10 mouse cellular contexts compared by ENCODE assay signal in genomic region chr8:121897205-121897604, GRCm38 (mm10). TPM values are rescaled to one million over a fixed set of nuclear protein-coding genes. Genes with fewer than 3 reads are reported as not detected.
DNase-seq lines count a peak whose midpoint lies in the region; ATAC-seq and TF ChIP-seq lines count a peak whose summit lies in the region.
"Had no signal": no experiment of that assay in that cellular context is flagged by ENCODE, and none has a peak within 500 bp of the region (broad histone marks: within the 10 kb centered on the region; RNA-seq: fewer than 3 reads in every experiment).

No protein-coding gene starts in this region.

- 0 out of 2 replicates have a peak, but pooled peaks cover 4% of the 10 kb centered on the region for H3K36me3 ChIP-seq in kidney, embryonic 16.5 days (ENCODE audit: insufficient read depth, low read length)
- H3K36me3 ChIP-seq in kidney, adult 2 months (ENCODE audit: control insufficient read depth, insufficient read depth, low read length), result no peaks in the 10 kb centered on the region
- no peaks in the 10 kb centered on the region for H3K36me3 ChIP-seq in forebrain, embryonic 15.5 days
- H3K36me3 ChIP-seq in liver, embryonic 16.5 days (ENCODE audit: control insufficient read depth, insufficient read depth), result peaks cover 36% of the 10 kb centered on the region

- no peaks in the 10 kb centered on the region for H3K9me3 ChIP-seq in kidney, embryonic 16.5 days (ENCODE audit: low read length)
- H3K9me3 ChIP-seq in forebrain, embryonic 15.5 days, result no peaks in the 10 kb centered on the region
- no peaks in the 10 kb centered on the region for H3K9me3 ChIP-seq in liver, embryonic 16.5 days (replicated peaks; ENCODE audit: control insufficient read depth, low read length)
- H3K9me3 ChIP-seq: limb, embryonic 12.5 days had no signal

- H3K4me2 ChIP-seq in kidney, embryonic 16.5 days (replicated peaks; ENCODE audit: low read depth, low read length), result peak overlapping the region; percentile 39; the same call in 1 of the 2 replicates
- no peak overlapping the region for H3K4me2 ChIP-seq in forebrain, embryonic 15.5 days (replicated peaks)
- peak overlapping the region; percentile 68 for H3K4me2 ChIP-seq in liver, embryonic 16.5 days (ENCODE audit: low read depth, low read length)

- peak overlapping the region; percentile 94 for H3K27ac ChIP-seq in kidney, embryonic 16.5 days (ENCODE audit: low read length)
- no peak overlapping the region for H3K27ac ChIP-seq in kidney, adult 2 months (ENCODE audit: insufficient read depth, low read depth, low read length)
- peak overlapping the region; percentile 25 for H3K27ac ChIP-seq in bone marrow, adult 2 months (ENCODE audit: control insufficient read depth, insufficient read depth, low read depth, low read length, poor library complexity)
- H3K27ac ChIP-seq in forebrain, embryonic 15.5 days (replicated peaks), result peak overlapping the region; percentile 94
- H3K27ac ChIP-seq in liver, embryonic 16.5 days (ENCODE audit: low read length), result peak overlapping the region; percentile 98

- TF ChIP-seq CTCF in kidney, adult 2 months (conservative IDR thresholded peaks at IDR 0.05; ENCODE audit: insufficient read depth, insufficient read length, low read depth, low read length), result no peak
- TF ChIP-seq CTCF in bone marrow, adult 2 months (IDR thresholded peaks at IDR 0.05; ENCODE audit: control insufficient read depth, insufficient read depth, low read length), result no peak

- H3K27me3 ChIP-seq in kidney, embryonic 16.5 days (ENCODE audit: insufficient read depth, low read length), result no peaks in the 10 kb centered on the region
- no peaks in the 10 kb centered on the region for H3K27me3 ChIP-seq in kidney, adult 2 months (replicated peaks; ENCODE audit: control insufficient read depth, insufficient read depth, low read length)
- H3K27me3 ChIP-seq in forebrain, embryonic 15.5 days, result no peaks in the 10 kb centered on the region
- H3K27me3 ChIP-seq in liver, embryonic 16.5 days (ENCODE audit: control insufficient read depth, insufficient read depth, low read depth, low read length), result no peaks in the 10 kb centered on the region
- H3K27me3 ChIP-seq: limb, embryonic 12.5 days had no signal

- TF ChIP-seq POLR2A in kidney, adult 2 months (IDR thresholded peaks at IDR 0.05; ENCODE audit: low read depth, low read length), result no peak
- no peak for TF ChIP-seq POLR2A in bone marrow, adult 2 months (IDR thresholded peaks at IDR 0.05; ENCODE audit: borderline replicate concordance, control insufficient read depth, low read depth, low read length)

- DNase-seq in kidney, adult 2 months, result no peak
- DNase-seq in frontal cortex, adult 2 months (ENCODE audit: extremely low spot score in 1 of 2, low spot score in 1 of 2), result no peak
- DNase-seq: thymus, postnatal 14 days had no signal

- H3K4me3 ChIP-seq in kidney, embryonic 16.5 days (ENCODE audit: low read length), result no peak overlapping the region
- H3K4me3 ChIP-seq in kidney, adult 2 months (ENCODE audit: insufficient read depth, low read depth, low read length), result no peak overlapping the region
- H3K4me3 ChIP-seq in bone marrow, adult 2 months (replicated peaks; ENCODE audit: control insufficient read depth, low read depth, low read length), result no peak overlapping the region
- H3K4me3 ChIP-seq in forebrain, embryonic 15.5 days, result no peak overlapping the region
- H3K4me3 ChIP-seq in liver, embryonic 16.5 days (ENCODE audit: low read depth, low read length), result peak overlapping the region; percentile 52; the same call in 1 of the 2 replicates
- H3K4me3 ChIP-seq: limb, embryonic 12.5 days had no signal

- H3K9ac ChIP-seq in kidney, embryonic 16.5 days (replicated peaks; ENCODE audit: low read length), result no peak overlapping the region
- no peak overlapping the region for H3K9ac ChIP-seq in forebrain, embryonic 15.5 days (replicated peaks)
- peak overlapping the region; percentile 75 for H3K9ac ChIP-seq in liver, embryonic 16.5 days (ENCODE audit: low read depth, low read length)

- ATAC-seq in kidney, embryonic 16.5 days (ENCODE audit: low FRiP score, low TSS enrichment), result peak; percentile 8; the same call in 1 of the 2 replicates
- no peak for ATAC-seq in forebrain, embryonic 15.5 days (replicated peaks)
- ATAC-seq in liver, embryonic 16.5 days (ENCODE audit: low read depth), result no peak
- ATAC-seq in megakaryocyte progenitor cell, adult 5-6 weeks (replicated peaks; ENCODE audit: poor library complexity), result no peak
- ATAC-seq in granulocyte monocyte progenitor cell, adult 5-6 weeks (replicated peaks; ENCODE audit: poor library complexity, severe bottlenecking), result no peak

- WGBS in kidney, embryonic 16.5 days, result 48% methylated on average over 9 of the region's 9 CpGs
- WGBS in kidney, adult 2 months, result 76% methylated on average over 9 of the region's 9 CpGs
- 83% methylated on average over 9 of the region's 9 CpGs for WGBS in bone marrow, adult 2 months
- 74% methylated on average over 9 of the region's 9 CpGs for WGBS in forebrain, embryonic 15.5 days
- 55% methylated on average over 9 of the region's 9 CpGs for WGBS in liver, embryonic 16.5 days (ENCODE audit: insufficient replicate concordance)

- peaks cover 50% of the 10 kb centered on the region for H3K4me1 ChIP-seq in kidney, embryonic 16.5 days (ENCODE audit: insufficient read depth, low read length)
- no peaks in the 10 kb centered on the region for H3K4me1 ChIP-seq in kidney, adult 2 months (ENCODE audit: control insufficient read depth, insufficient read depth, low read length)
- H3K4me1 ChIP-seq in bone marrow, adult 2 months (ENCODE audit: control insufficient read depth, insufficient read depth, low read length), result peaks cover 4% of the 10 kb centered on the region; the same call in 1 of the 2 replicates
- peaks cover 41% of the 10 kb centered on the region for H3K4me1 ChIP-seq in forebrain, embryonic 15.5 days
- peaks cover 66% of the 10 kb centered on the region for H3K4me1 ChIP-seq in liver, embryonic 16.5 days (ENCODE audit: control insufficient read depth, low read depth, low read length)

RNA-seq across cellular contexts. Expression of gene Slc7a5, which starts 10.3 kb away (rescaled TPM):
- polyA plus RNA-seq in kidney, embryonic 16.5 days (2015; fragmentation: Nextera tagmentation; extraction: Ambion mirVana), result 15.1 and 17.0 TPM in 2 replicates
- polyA plus RNA-seq in kidney, adult 2 months (2012; rRNA removed), result 4.3 and 4.6 TPM in 2 replicates
- polyA plus RNA-seq in bone marrow, adult 2 months (2011; ENCODE audit: insufficient read depth, insufficient read length, low replicate concordance, missing spikeins), result 66.4 and 81.9 TPM in 2 replicates
- 39.2 and 45.8 TPM in 2 replicates for polyA plus RNA-seq in forebrain, embryonic 15.5 days (2015; fragmentation: Nextera tagmentation; extraction: Ambion mirVana)
- 32.9 and 36.9 TPM in 2 replicates for polyA plus RNA-seq in liver, embryonic 16.5 days (2015; fragmentation: Nextera tagmentation; extraction: Ambion mirVana)
- total RNA-seq in megakaryocyte progenitor cell, adult 5-6 weeks (2015), result 46.4 and 57.5 TPM in 2 replicates
- 25.8 and 31.7 TPM in 2 replicates for total RNA-seq in megakaryocyte progenitor cell, adult 5-6 weeks (2017)
- 63.7 and 70.1 TPM in 2 replicates for polyA plus RNA-seq in frontal cortex, adult 2 months (2012; rRNA removed)
- total RNA-seq in granulocyte monocyte progenitor cell, adult 5-6 weeks (2014; fragmentation: Nextera tagmentation), result 63.5 and 63.6 TPM in 2 replicates
- total RNA-seq in granulocyte monocyte progenitor cell, adult 5-6 weeks (2017), result 22.8 and 29.4 TPM in 2 replicates

RNA-seq across cellular contexts. Expression of gene Car5a, which starts 47.5 kb away (rescaled TPM):
- not detected in 2 replicates for polyA plus RNA-seq in kidney, embryonic 16.5 days (2015; fragmentation: Nextera tagmentation; extraction: Ambion mirVana)
- 13.4 and 17.9 TPM in 2 replicates for polyA plus RNA-seq in kidney, adult 2 months (2012; rRNA removed)
- 9.4 and 19.9 TPM in 2 replicates for polyA plus RNA-seq in bone marrow, adult 2 months (2011; ENCODE audit: insufficient read depth, insufficient read length, low replicate concordance, missing spikeins)
- 0.37 and 0.43 TPM in 2 replicates for polyA plus RNA-seq in forebrain, embryonic 15.5 days (2015; fragmentation: Nextera tagmentation; extraction: Ambion mirVana)
- 5.6 and 8.4 TPM in 2 replicates for polyA plus RNA-seq in liver, embryonic 16.5 days (2015; fragmentation: Nextera tagmentation; extraction: Ambion mirVana)
- total RNA-seq in megakaryocyte progenitor cell, adult 5-6 weeks (2015), result not detected in 2 replicates
- total RNA-seq in megakaryocyte progenitor cell, adult 5-6 weeks (2017), result not detected in 2 replicates
- 0.34 and 0.40 TPM in 2 replicates for polyA plus RNA-seq in frontal cortex, adult 2 months (2012; rRNA removed)
- total RNA-seq in granulocyte monocyte progenitor cell, adult 5-6 weeks (2014; fragmentation: Nextera tagmentation), result not detected in 2 replicates
- not detected in 2 replicates for total RNA-seq in granulocyte monocyte progenitor cell, adult 5-6 weeks (2017)

RNA-seq across cellular contexts. Expression of gene Banp, which starts 52.3 kb away (rescaled TPM):
- polyA plus RNA-seq in kidney, embryonic 16.5 days (2015; fragmentation: Nextera tagmentation; extraction: Ambion mirVana), result 50.7 TPM in 2 replicates
- 35.7 and 44.9 TPM in 2 replicates for polyA plus RNA-seq in kidney, adult 2 months (2012; rRNA removed)
- polyA plus RNA-seq in bone marrow, adult 2 months (2011; ENCODE audit: insufficient read depth, insufficient read length, low replicate concordance, missing spikeins), result 13.3 and 30.1 TPM in 2 replicates
- 64.8 and 65.3 TPM in 2 replicates for polyA plus RNA-seq in forebrain, embryonic 15.5 days (2015; fragmentation: Nextera tagmentation; extraction: Ambion mirVana)
- polyA plus RNA-seq in liver, embryonic 16.5 days (2015; fragmentation: Nextera tagmentation; extraction: Ambion mirVana), result 17.1 and 20.2 TPM in 2 replicates
- total RNA-seq in megakaryocyte progenitor cell, adult 5-6 weeks (2015), result 7.5 and 9.0 TPM in 2 replicates
- 21.8 and 41.2 TPM in 2 replicates for total RNA-seq in megakaryocyte progenitor cell, adult 5-6 weeks (2017)
- 69.6 and 81.2 TPM in 2 replicates for polyA plus RNA-seq in frontal cortex, adult 2 months (2012; rRNA removed)
- total RNA-seq in granulocyte monocyte progenitor cell, adult 5-6 weeks (2014; fragmentation: Nextera tagmentation), result 12.9 and 16.4 TPM in 2 replicates
- 19.3 and 31.1 TPM in 2 replicates for total RNA-seq in granulocyte monocyte progenitor cell, adult 5-6 weeks (2017)
